Mouse (Mus musculus): ENCODE measurements at regions not wholly inside any gene's neighbourhood (a gene's known extent, or its start where the extent isn't known, plus 50 kb on each side); places are given as distances from the start of the nearest gene placed in this dataset.

DNA sequence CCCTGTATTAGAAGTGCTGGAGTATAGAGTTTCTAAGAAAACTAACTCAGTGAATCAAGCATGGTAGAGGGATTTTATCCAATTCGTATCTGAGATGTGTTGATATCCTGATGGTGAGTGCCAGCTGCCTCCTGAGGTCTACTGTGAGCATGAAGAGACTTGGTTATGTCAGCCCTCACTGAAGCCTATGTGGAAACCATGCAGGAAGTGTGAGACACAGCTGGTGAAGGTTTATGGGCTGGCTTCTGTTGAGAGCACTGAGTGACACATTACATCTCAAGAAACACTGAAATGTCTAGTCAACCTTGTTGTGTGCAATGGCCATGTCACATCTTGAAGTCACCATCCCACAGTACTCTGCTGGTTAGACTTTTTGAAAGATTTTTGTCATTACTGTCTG, 104.6 kb downstream of the Psmg1 start:
- TF ChIP-seq POLR2A (IDR thresholded peaks at IDR 0.05; ENCODE audit: low read depth, low read length) = no peak
- no peak for TF ChIP-seq CTCF (conservative IDR thresholded peaks at IDR 0.05; ENCODE audit: insufficient read depth, insufficient read length, low read depth, low read length)
- Histone ChIP-seq H3K27ac (ENCODE audit: insufficient read depth, low read depth, low read length) (no peak overlapping the region), H3K27me3 (replicated peaks; ENCODE audit: control insufficient read depth, insufficient read depth, low read length) (no peaks in the 10 kb centered on the region), H3K36me3 (ENCODE audit: control insufficient read depth, insufficient read depth, low read length) (no peaks in the 10 kb centered on the region), H3K4me1 (ENCODE audit: control insufficient read depth, insufficient read depth, low read length) (no peaks in the 10 kb centered on the region), H3K4me3 (ENCODE audit: insufficient read depth, low read depth, low read length) (no peak overlapping the region)
- no peak for DNase-seq
- 51% methylated on average over 1 of the region's 1 CpGs for WGBS

DNA sequence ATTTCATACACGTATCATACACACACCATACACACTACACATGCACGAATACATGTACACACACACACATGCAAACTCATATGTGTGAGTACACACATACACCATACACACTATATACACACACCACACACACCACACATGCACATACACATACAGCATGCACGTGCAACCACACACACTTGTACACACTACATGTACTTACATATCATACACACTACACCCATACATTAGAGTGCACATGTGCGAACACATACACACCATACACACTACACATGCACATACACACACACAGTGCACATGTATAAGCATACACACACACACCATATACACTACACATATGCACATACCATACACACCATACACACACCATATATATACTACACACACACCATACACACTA, 117.5 kb downstream of the Psmg1 start:
- no peaks in the 10 kb centered on the region for H3K36me3 ChIP-seq (ENCODE audit: control insufficient read depth, insufficient read depth, low read length)
- H3K4me3 ChIP-seq (ENCODE audit: insufficient read depth, low read depth, low read length) = no peak overlapping the region
- H3K27me3 ChIP-seq (replicated peaks; ENCODE audit: control insufficient read depth, insufficient read depth, low read length) = no peaks in the 10 kb centered on the region
- WGBS = 98% methylated on average over 4 of the region's 4 CpGs
- TF ChIP-seq POLR2A (IDR thresholded peaks at IDR 0.05; ENCODE audit: low read depth, low read length) = no peak
- TF ChIP-seq CTCF (conservative IDR thresholded peaks at IDR 0.05; ENCODE audit: insufficient read depth, insufficient read length, low read depth, low read length) = no peak
- H3K27ac ChIP-seq (ENCODE audit: insufficient read depth, low read depth, low read length) = no peak overlapping the region
- no peaks in the 10 kb centered on the region for H3K4me1 ChIP-seq (ENCODE audit: control insufficient read depth, insufficient read depth, low read length)
- DNase-seq = no peak

DNA sequence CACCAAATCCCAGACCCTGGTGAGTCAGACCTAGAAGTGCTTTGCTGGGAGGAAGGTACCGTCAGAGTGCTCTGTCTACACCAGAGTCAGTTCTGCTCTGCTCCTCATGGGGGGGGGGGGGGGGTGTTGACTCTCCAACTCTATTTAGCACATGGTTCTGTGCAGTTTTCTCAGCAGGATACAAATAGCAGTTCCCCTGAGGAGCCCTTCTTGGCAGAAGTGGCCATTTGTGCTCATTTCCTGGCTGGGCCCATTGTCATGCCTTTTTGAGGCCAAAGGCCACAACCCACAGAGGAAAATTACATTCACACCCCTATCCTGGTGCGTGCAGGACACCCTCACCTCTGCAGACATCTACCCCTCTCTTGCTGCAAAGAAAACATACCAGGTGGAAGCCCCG, 118.3 kb downstream of the Psmg1 start:
- H3K36me3 ChIP-seq (ENCODE audit: control insufficient read depth, insufficient read depth, low read length) = no peaks in the 10 kb centered on the region
- no peak overlapping the region for H3K4me3 ChIP-seq (ENCODE audit: insufficient read depth, low read depth, low read length)
- no peaks in the 10 kb centered on the region for H3K27me3 ChIP-seq (replicated peaks; ENCODE audit: control insufficient read depth, insufficient read depth, low read length)
- 43% methylated on average over 3 of the region's 3 CpGs for WGBS
- TF ChIP-seq POLR2A (IDR thresholded peaks at IDR 0.05; ENCODE audit: low read depth, low read length) (no peak), CTCF (conservative IDR thresholded peaks at IDR 0.05; ENCODE audit: insufficient read depth, insufficient read length, low read depth, low read length) (no peak)
- H3K27ac ChIP-seq (ENCODE audit: insufficient read depth, low read depth, low read length) = peak overlapping the region; percentile 54; the same call in 1 of the 2 replicates
- H3K4me1 ChIP-seq (ENCODE audit: control insufficient read depth, insufficient read depth, low read length) = no peaks in the 10 kb centered on the region
- DNase-seq = peak; percentile 78

DNA sequence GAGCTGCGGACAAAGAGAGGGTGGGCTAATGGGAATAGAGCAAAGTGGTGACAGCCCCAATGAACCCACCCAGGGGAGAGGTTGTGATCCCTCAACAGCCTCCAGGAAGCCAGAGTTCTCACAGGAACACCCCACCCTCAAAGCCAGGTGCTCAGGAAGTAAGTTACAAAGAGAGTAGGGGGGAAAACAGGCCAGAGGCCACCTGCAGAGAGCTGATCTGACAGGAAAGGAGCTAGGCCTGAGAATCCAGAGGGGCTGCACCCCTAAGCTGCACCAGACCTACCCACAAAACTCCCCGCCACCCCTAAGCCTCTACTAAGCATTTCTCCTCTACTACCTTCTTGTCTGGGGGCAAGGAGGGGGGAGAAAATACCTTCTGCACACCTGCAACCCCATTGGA, 120.5 kb downstream of the Psmg1 start:
- H3K27me3 ChIP-seq (replicated peaks; ENCODE audit: control insufficient read depth, insufficient read depth, low read length) = no peaks in the 10 kb centered on the region
- H3K4me3 ChIP-seq (ENCODE audit: insufficient read depth, low read depth, low read length) = no peak overlapping the region
- WGBS = 81% methylated on average over 2 of the region's 2 CpGs
- no peaks in the 10 kb centered on the region for H3K36me3 ChIP-seq (ENCODE audit: control insufficient read depth, insufficient read depth, low read length)
- H3K4me1 ChIP-seq (ENCODE audit: control insufficient read depth, insufficient read depth, low read length) = no peaks in the 10 kb centered on the region
- TF ChIP-seq CTCF (conservative IDR thresholded peaks at IDR 0.05; ENCODE audit: insufficient read depth, insufficient read length, low read depth, low read length) (no peak), POLR2A (IDR thresholded peaks at IDR 0.05; ENCODE audit: low read depth, low read length) (no peak)
- no peak overlapping the region for H3K27ac ChIP-seq (ENCODE audit: insufficient read depth, low read depth, low read length)
- no peak for DNase-seq

DNA sequence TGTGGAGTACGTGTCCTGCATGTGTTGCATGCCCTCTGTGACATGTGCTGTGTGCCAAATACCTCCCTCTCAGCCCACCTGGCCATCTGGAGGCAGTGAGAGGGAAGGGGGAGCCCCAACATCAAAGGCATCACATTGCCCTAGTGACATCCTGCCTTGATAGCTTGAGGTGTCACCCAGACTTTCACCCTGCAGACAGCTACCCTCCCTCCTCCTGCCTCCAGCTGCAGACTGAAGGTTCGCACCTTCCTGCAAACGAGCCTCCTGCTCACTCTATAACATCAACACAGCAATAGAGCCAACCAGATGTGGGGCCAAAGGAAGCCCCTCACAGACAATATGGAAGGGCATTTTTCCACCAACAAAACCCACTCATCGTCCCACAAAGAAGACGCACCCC, 121.3 kb downstream of the Psmg1 start:
- TF ChIP-seq POLR2A (IDR thresholded peaks at IDR 0.05; ENCODE audit: low read depth, low read length) (no peak), CTCF (conservative IDR thresholded peaks at IDR 0.05; ENCODE audit: insufficient read depth, insufficient read length, low read depth, low read length) (no peak)
- 46% methylated on average over 5 of the region's 5 CpGs for WGBS
- no peaks in the 10 kb centered on the region for H3K36me3 ChIP-seq (ENCODE audit: control insufficient read depth, insufficient read depth, low read length)
- DNase-seq = no peak
- H3K27me3 ChIP-seq (replicated peaks; ENCODE audit: control insufficient read depth, insufficient read depth, low read length) = no peaks in the 10 kb centered on the region
- no peaks in the 10 kb centered on the region for H3K4me1 ChIP-seq (ENCODE audit: control insufficient read depth, insufficient read depth, low read length)
- H3K27ac ChIP-seq (ENCODE audit: insufficient read depth, low read depth, low read length) = no peak overlapping the region
- no peak overlapping the region for H3K4me3 ChIP-seq (ENCODE audit: insufficient read depth, low read depth, low read length)

DNA sequence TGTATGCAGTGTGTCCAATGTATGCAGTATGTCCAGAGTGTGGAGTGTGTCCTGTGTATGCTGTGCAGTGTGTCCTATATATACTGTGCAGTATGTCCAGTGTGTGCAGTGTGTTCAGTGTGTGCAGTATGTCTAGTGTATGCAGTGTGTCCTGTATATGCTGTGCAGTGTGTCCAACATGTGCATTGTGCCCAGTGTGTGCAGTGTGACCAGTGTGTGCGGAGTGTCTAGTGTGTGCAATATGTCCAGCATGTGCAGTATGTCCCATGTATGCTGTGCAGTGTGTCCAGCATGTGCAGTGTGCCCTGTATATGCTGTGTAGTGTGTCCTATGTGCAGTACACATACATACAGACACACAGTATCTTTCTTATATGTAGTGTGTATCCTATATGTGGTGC, 121.9 kb downstream of the Psmg1 start:
- H3K36me3 ChIP-seq (ENCODE audit: control insufficient read depth, insufficient read depth, low read length) = no peaks in the 10 kb centered on the region
- WGBS = 98% methylated on average over 1 of the region's 1 CpGs
- TF ChIP-seq POLR2A (IDR thresholded peaks at IDR 0.05; ENCODE audit: low read depth, low read length) (no peak), CTCF (conservative IDR thresholded peaks at IDR 0.05; ENCODE audit: insufficient read depth, insufficient read length, low read depth, low read length) (no peak)
- no peaks in the 10 kb centered on the region for H3K4me1 ChIP-seq (ENCODE audit: control insufficient read depth, insufficient read depth, low read length)
- no peaks in the 10 kb centered on the region for H3K27me3 ChIP-seq (replicated peaks; ENCODE audit: control insufficient read depth, insufficient read depth, low read length)
- no peak for DNase-seq
- no peak overlapping the region for H3K4me3 ChIP-seq (ENCODE audit: insufficient read depth, low read depth, low read length)
- H3K27ac ChIP-seq (ENCODE audit: insufficient read depth, low read depth, low read length) = no peak overlapping the region

DNA sequence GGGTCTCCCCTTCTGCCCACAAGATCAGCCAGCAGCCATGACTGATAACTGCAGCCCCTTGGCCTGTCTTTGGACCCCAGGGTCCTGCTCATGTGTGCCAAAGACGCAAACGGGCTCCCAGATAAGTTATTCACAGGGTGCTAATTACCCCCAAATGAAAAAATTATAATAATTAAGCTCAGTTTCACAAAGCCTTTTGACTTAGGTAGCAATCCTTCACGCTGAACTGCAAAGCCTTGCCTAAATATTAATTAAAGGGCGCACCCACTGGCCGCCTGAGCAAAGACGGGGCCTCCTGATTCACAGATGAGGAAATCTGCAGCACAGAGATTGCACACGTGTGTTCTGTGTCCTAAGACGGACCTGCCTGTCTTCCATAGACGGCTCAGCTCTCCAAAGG, 123.2 kb downstream of the Psmg1 start:
- Histone ChIP-seq H3K36me3 (ENCODE audit: control insufficient read depth, insufficient read depth, low read length) (no peaks in the 10 kb centered on the region), H3K27me3 (replicated peaks; ENCODE audit: control insufficient read depth, insufficient read depth, low read length) (no peaks in the 10 kb centered on the region), H3K4me1 (ENCODE audit: control insufficient read depth, insufficient read depth, low read length) (no peaks in the 10 kb centered on the region), H3K27ac (ENCODE audit: insufficient read depth, low read depth, low read length) (no peak overlapping the region), H3K4me3 (ENCODE audit: insufficient read depth, low read depth, low read length) (no peak overlapping the region)
- no peak for TF ChIP-seq CTCF (conservative IDR thresholded peaks at IDR 0.05; ENCODE audit: insufficient read depth, insufficient read length, low read depth, low read length)
- 79% methylated on average over 9 of the region's 9 CpGs for WGBS
- no peak for DNase-seq

DNA sequence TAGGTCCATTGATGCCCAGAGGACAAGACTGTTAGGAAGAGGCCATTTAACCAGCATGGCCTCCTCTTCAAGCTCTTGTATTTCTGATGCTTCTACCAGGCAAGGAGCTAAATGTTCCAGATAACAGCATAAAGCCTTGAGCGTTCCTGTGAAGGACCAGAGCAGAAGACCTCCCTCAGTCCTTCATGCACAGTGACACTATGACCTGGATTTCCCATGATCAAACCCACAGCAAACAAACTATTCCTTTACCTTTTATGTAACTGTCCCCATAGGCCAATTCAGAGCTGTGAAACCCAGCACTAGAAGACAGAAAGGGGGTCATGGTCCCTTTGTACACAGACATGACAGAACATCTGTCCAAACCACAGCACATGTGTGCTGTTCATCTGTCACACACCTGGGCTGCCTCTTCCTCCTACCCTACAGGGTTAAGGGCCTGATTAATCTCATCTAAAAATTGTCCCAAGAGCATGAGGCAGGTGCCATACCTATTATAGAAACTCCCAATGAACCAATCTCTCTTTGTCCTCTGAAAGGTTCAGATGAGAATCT, 123.8 kb downstream of the Psmg1 start:
- 89% methylated on average over 1 of the region's 1 CpGs for WGBS
- no peak overlapping the region for H3K27ac ChIP-seq (ENCODE audit: insufficient read depth, low read depth, low read length)

More for the DNA sequence above, 123.8 kb downstream of the Psmg1 start:
- no peak for DNase-seq
- Histone ChIP-seq H3K27me3 (replicated peaks; ENCODE audit: control insufficient read depth, insufficient read depth, low read length) (no peaks in the 10 kb centered on the region), H3K4me3 (ENCODE audit: insufficient read depth, low read depth, low read length) (no peak overlapping the region), H3K4me1 (ENCODE audit: control insufficient read depth, insufficient read depth, low read length) (peaks cover 5% of the 10 kb centered on the region), H3K36me3 (ENCODE audit: control insufficient read depth, insufficient read depth, low read length) (no peaks in the 10 kb centered on the region)
- TF ChIP-seq CTCF (conservative IDR thresholded peaks at IDR 0.05; ENCODE audit: insufficient read depth, insufficient read length, low read depth, low read length) = no peak
- TF ChIP-seq POLR2A (IDR thresholded peaks at IDR 0.05; ENCODE audit: low read depth, low read length) = no peak

Measured in kidney, adult 2 months (tissue).